Mouse (Mus musculus) CH12.LX (cell line): ENCODE measurements around the gene Itgb4. TPM values are rescaled to one million over a fixed set of nuclear protein-coding genes. Genes with fewer than 3 reads are reported as not detected.
A peak's percentile ranks its signal among the peaks of the same experiment; 100 is the strongest.

Experiments used
- DNase-seq: peaks from one replicate; pipeline ENCODE4 v3.0.0-alpha.2; 2013; ENCODE audit errors: extremely low read depth
- H3K27ac ChIP-seq: 2 replicates; pipeline ENCODE4 v1.5.1; 2012; ENCODE audit warnings: low read depth, mild to moderate bottlenecking, control low read depth, moderate library complexity; ENCODE audit not compliant: insufficient read depth
- H3K27me3 ChIP-seq: replicated peaks from 2 replicates; pipeline ENCODE3; 2012; ENCODE audit warnings: inconsistent platforms
- H3K36me3 ChIP-seq, 2 experiments: replicated peaks in 1 of 2; 2 replicates each; pipeline versions ENCODE3 to v1.6.1; 2012; ENCODE audit warnings: inconsistent platforms in 1 of 2, low read length in 1 of 2, mild to moderate bottlenecking in 1 of 2, mixed read lengths in 1 of 2, moderate library complexity in 1 of 2; ENCODE audit not compliant: control insufficient read depth in 1 of 2, insufficient read depth in 1 of 2
- H3K4me1 ChIP-seq, 2 experiments: 2 replicates each; pipeline ENCODE4 v1.6.1; 2012; ENCODE audit warnings: inconsistent platforms in 1 of 2, moderate library complexity in 1 of 2; ENCODE audit not compliant: insufficient read depth in 2 of 2, control insufficient read depth in 1 of 2
- H3K4me2 ChIP-seq: 2 replicates; pipeline ENCODE4 v1.6.1; 2012; ENCODE audit warnings: low read depth, mild to moderate bottlenecking, control low read depth; ENCODE audit not compliant: poor library complexity, insufficient read depth, severe bottlenecking
- H3K4me3 ChIP-seq, 3 experiments: fragments of 150-350 bp in 1 of 3; sonication (generic) in 1 of 3; replicated peaks in 1 of 3; 2 replicates each; pipeline versions ENCODE3 to v1.5.1; 2011 to 2012; ENCODE audit warnings: low read depth in 2 of 3, low read length in 2 of 3, mild to moderate bottlenecking in 2 of 3, moderate library complexity in 2 of 3, control low read depth in 1 of 3, improper control_type of control experiment in 1 of 3, inconsistent platforms in 1 of 3, mixed read lengths in 1 of 3; ENCODE audit not compliant: poor library complexity in 1 of 3
- H3K79me2 ChIP-seq: replicated peaks from 2 replicates; pipeline ENCODE4 v1.6.1; 2012; ENCODE audit warnings: mild to moderate bottlenecking, moderate library complexity; ENCODE audit not compliant: control insufficient read depth, poor library complexity, insufficient read depth, severe bottlenecking; ENCODE audit errors: extremely low read depth
- H3K9ac ChIP-seq: 2 replicates; pipeline ENCODE4 v1.6.1; 2012; ENCODE audit warnings: low read depth, mild to moderate bottlenecking, control low read depth, moderate library complexity; ENCODE audit not compliant: insufficient read depth
- H3K9me3 ChIP-seq: replicated peaks from 2 replicates; pipeline ENCODE3; 2012; ENCODE audit warnings: low read length, inconsistent platforms, mixed read lengths
- CHD1 ChIP-seq: IDR thresholded peaks from 2 replicates; pipeline ENCODE4 v1.6.1; 2012; ENCODE audit warnings: low read depth, low read length, improper control_type of control experiment, inconsistent platforms
- CTCF ChIP-seq, 2 experiments: IDR thresholded peaks in 1 of 2; conservative IDR thresholded peaks in 1 of 2; 2 replicates each; pipeline ENCODE4 v1.5.1; 2011 to 2012; ENCODE audit warnings: low read depth in 2 of 2, low read length in 2 of 2, improper control_type of control experiment in 1 of 2, inconsistent platforms in 1 of 2, mild to moderate bottlenecking in 1 of 2, moderate library complexity in 1 of 2
- E2F4 ChIP-seq: IDR thresholded peaks from 2 replicates; pipeline ENCODE4 v1.6.1; 2011; ENCODE audit warnings: low read depth, low read length, improper control_type of control experiment; ENCODE audit not compliant: insufficient replicate concordance
- ELF1 ChIP-seq: IDR thresholded peaks from 2 replicates; pipeline ENCODE4 v1.6.1; 2014; ENCODE audit warnings: low read depth, mild to moderate bottlenecking, inconsistent platforms, low read length, improper control_type of control experiment
- HCFC1 ChIP-seq: IDR thresholded peaks from 2 replicates; pipeline ENCODE4 v1.6.1; 2012; ENCODE audit warnings: low read depth, mild to moderate bottlenecking, inconsistent platforms, low read length, improper control_type of control experiment
- IRF4 ChIP-seq: IDR thresholded peaks from 2 replicates; pipeline ENCODE4 v1.6.1; 2014; ENCODE audit warnings: low read depth, mild to moderate bottlenecking, inconsistent platforms, low read length, improper control_type of control experiment
- JUN ChIP-seq: IDR thresholded peaks from 2 replicates; pipeline ENCODE4 v1.6.1; 2011; ENCODE audit warnings: low read depth, mild to moderate bottlenecking, low read length, improper control_type of control experiment, moderate library complexity; ENCODE audit not compliant: insufficient read depth
- MAFK ChIP-seq: IDR thresholded peaks from 2 replicates; pipeline ENCODE4 v1.6.1; 2011; ENCODE audit warnings: low read length, improper control_type of control experiment; ENCODE audit not compliant: insufficient replicate concordance
- MAX ChIP-seq: IDR thresholded peaks from 2 replicates; pipeline ENCODE4 v1.6.1; 2011; ENCODE audit warnings: low read length, improper control_type of control experiment
- MEF2A ChIP-seq: IDR thresholded peaks from 2 replicates; pipeline ENCODE4 v1.6.1; 2014; ENCODE audit warnings: low read depth, mild to moderate bottlenecking, inconsistent platforms, low read length, improper control_type of control experiment, borderline replicate concordance
- PAX5 ChIP-seq: IDR thresholded peaks from 2 replicates; pipeline ENCODE4 v1.6.1; 2012; ENCODE audit warnings: low read length, inconsistent platforms, mixed read lengths
- POLR2A ChIP-seq: IDR thresholded peaks from 2 replicates; pipeline ENCODE4 v1.6.1; 2011; ENCODE audit warnings: low read depth, mild to moderate bottlenecking, improper control_type of control experiment, low read length
- POLR2AphosphoS2 ChIP-seq: IDR thresholded peaks from 2 replicates; pipeline ENCODE4 v1.6.1; 2011; ENCODE audit warnings: low read depth, low read length, improper control_type of control experiment
- SIN3A ChIP-seq: IDR thresholded peaks from 2 replicates; pipeline ENCODE4 v1.6.1; 2012; ENCODE audit warnings: low read length, improper control_type of control experiment, inconsistent platforms
- SMC3 ChIP-seq: IDR thresholded peaks from 2 replicates; pipeline ENCODE4 v1.6.1; 2011; ENCODE audit warnings: low read depth, low read length, improper control_type of control experiment
- USF2 ChIP-seq: conservative IDR thresholded peaks from 2 replicates; pipeline ENCODE4 v1.6.1; 2011; ENCODE audit warnings: low read depth, low read length, improper control_type of control experiment
- ZKSCAN1 ChIP-seq: IDR thresholded peaks from 2 replicates; pipeline ENCODE4 v1.6.1; 2012; ENCODE audit warnings: low read depth, inconsistent platforms, low read length, improper control_type of control experiment, borderline replicate concordance
- dilution Hi-C: fragments of 300-500 bp; cut with MboI; formaldehyde crosslinking; loops from 2 replicates; pipeline ENCODE4 v1.14.3; 2020; ENCODE audit warnings: low sequenced_read_pairs; ENCODE audit not compliant: extremely low pct_unique_long_range_greater_than_20kb, extremely low pct_ligation_motif_present
- in situ Hi-C: fragments of 300-500 bp; cut with MboI; formaldehyde crosslinking; loops from 3 replicates; pipeline ENCODE4 v1.14.3; 2019; ENCODE audit warnings: low sequenced_read_pairs, low pct_ligation_motif_present, low pct_unique_long_range_greater_than_20kb, mixed read lengths
- polyA plus RNA-seq: library from polyadenylated mRNA; unstranded; fragments of >175 nt; gene quantifications from 2 replicates; pipeline ENCODE4 v1.2.1, GENCODE M21; 2012; ENCODE audit warnings: low read depth; ENCODE audit not compliant: insufficient read length
- total RNA-seq, 2 experiments: library from RNA; depleted of rRNA; stranded (reverse); fragments of 300-350 nt in 1 of 2; fragments of >200 nt in 1 of 2; gene quantifications; 2 replicates each; pipeline ENCODE4 v1.2.3; 2012 to 2014

Itgb4 gene
- total and polyA plus RNA-seq, 3 experiments = 0.42 to 6.3 (median 0.59) TPM

DNA sequence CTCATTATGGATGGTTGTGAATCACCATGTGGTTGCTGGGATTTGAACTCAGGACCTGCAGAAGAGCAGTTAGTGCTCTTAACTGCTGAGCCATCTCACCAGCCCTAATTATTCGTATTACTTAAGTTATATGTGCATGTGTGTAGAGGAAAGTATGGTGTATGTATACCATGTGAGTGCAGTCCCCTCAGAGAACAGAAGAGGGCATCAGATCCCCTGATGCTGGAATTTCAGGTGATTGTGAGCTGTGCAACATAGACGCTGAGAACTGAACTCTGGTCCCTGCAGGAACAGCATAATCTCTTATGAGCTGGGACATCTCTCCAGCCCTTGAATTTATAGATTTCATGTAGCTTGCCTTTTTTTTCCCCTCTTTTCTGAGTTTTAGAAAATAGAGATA lies 67.3 kb downstream of the Itgb4 start:
- DNase-seq = no peak
- H3K27ac ChIP-seq = no peak overlapping the region
- H3K79me2 ChIP-seq = peaks cover 42% of the 10 kb centered on the region
- no peaks in the 10 kb centered on the region for H3K27me3 ChIP-seq
- H3K4me3 ChIP-seq = no peak overlapping the region
- H3K4me1 ChIP-seq = no peaks in the 10 kb centered on the region
- no peak overlapping the region for H3K9ac ChIP-seq
- H3K36me3 ChIP-seq = peaks cover 54 to 84% of the 10 kb centered on the region in 2 experiments
- no peak overlapping the region for H3K4me2 ChIP-seq
- H3K9me3 ChIP-seq = peaks cover 7% of the 10 kb centered on the region
- in situ Hi-C loops = no loop called here
- TF ChIP-seq MAFK (no peak), CTCF (conservative IDR thresholded peaks at IDR 0.05 in 1 of 2, IDR thresholded peaks at IDR 0.05 in 1 of 2; ENCODE audit: low read depth in 2 of 2, low read length in 2 of 2) (peak in 1 of 2 experiments; percentile 11; a peak in 1 of 4 replicates)
- dilution Hi-C loops = no loop called here

GRCm38 (mm10) chr11:116042372-116043138 lies 68.0 kb downstream of the Itgb4 start:
- H3K4me1 ChIP-seq = no peaks in the 10 kb centered on the region
- H3K4me2 ChIP-seq = no peak overlapping the region
- H3K9me3 ChIP-seq = peaks cover 7% of the 10 kb centered on the region
- no peak overlapping the region for H3K27ac ChIP-seq
- TF ChIP-seq MAFK (no peak), JUN (no peak), IRF4 (no peak), SMC3 (no peak), ELF1 (no peak), USF2 (no peak), POLR2A (no peak), PAX5 (no peak), MEF2A (no peak), MAX (no peak), POLR2AphosphoS2 (no peak), E2F4 (no peak), HCFC1 (no peak), ZKSCAN1 (no peak), SIN3A (no peak), CHD1 (no peak)
- H3K4me3 ChIP-seq = no peak overlapping the region
- no peak for DNase-seq
- no peak overlapping the region for H3K9ac ChIP-seq
- dilution Hi-C loops = no loop called here
- in situ Hi-C loops = no loop called here
- no peaks in the 10 kb centered on the region for H3K27me3 ChIP-seq
- H3K79me2 ChIP-seq = peaks cover 35% of the 10 kb centered on the region
- peaks cover 61 to 85% of the 10 kb centered on the region in 2 experiments for H3K36me3 ChIP-seq
